Mouse (Mus musculus): ENCODE data around the gene Dclk2. TPM values are rescaled to one million over a fixed set of nuclear protein-coding genes. Genes with fewer than 3 reads are reported as not detected.

Dclk2 gene
- total RNA-seq, 2 experiments from 2014 or later, result 1.8 to 2.5 TPM

GRCm38 (mm10) chr3:86807750-86808467 is 112.7 kb downstream of the Dclk2 start:
- intact Hi-C loops (cut with DNase I; ENCODE audit: low total_unique reads), result no loop called here
- peak; percentile 26 for DNase-seq

- intact Hi-C loops (cut with DNase I; ENCODE audit: low total_unique reads), result no loop called here
- DNase-seq, result no peak
Observed at GRCm38 (mm10) chr3:86806834-86807233, 113.8 kb downstream of the Dclk2 start.

GRCm38 (mm10) chr3:86804265-86804664 is 116.4 kb downstream of the Dclk2 start:
- no peak for DNase-seq
- intact Hi-C loops (cut with DNase I; ENCODE audit: low total_unique reads), result no loop called here

- DNase-seq, result no peak
- intact Hi-C loops (cut with DNase I; ENCODE audit: low total_unique reads), result no loop called here
Observed at GRCm38 (mm10) chr3:86802825-86803224, 117.8 kb downstream of the Dclk2 start.

GRCm38 (mm10) chr3:86800841-86801240 is 119.8 kb downstream of the Dclk2 start:
- intact Hi-C loops (cut with DNase I; ENCODE audit: low total_unique reads), result no loop called here
- DNase-seq, result no peak

GRCm38 (mm10) chr3:86799041-86799440 is 121.6 kb downstream of the Dclk2 start:
- intact Hi-C loops (cut with DNase I; ENCODE audit: low total_unique reads), result loop anchor here (10.0 kb wide), 1 partner anchor 186 kb away; no protein-coding TSS in a partner anchor
- DNase-seq, result no peak

GRCm38 (mm10) chr3:86797871-86798460 is 122.7 kb downstream of the Dclk2 start:
- intact Hi-C loops (cut with DNase I; ENCODE audit: low total_unique reads), result loop anchor here (10.0 kb wide), 1 partner anchor 187 kb away; no protein-coding TSS in a partner anchor
- no peak for DNase-seq

GRCm38 (mm10) chr3:86796716-86797115 is 123.9 kb downstream of the Dclk2 start:
- DNase-seq, result no peak
- intact Hi-C loops (cut with DNase I; ENCODE audit: low total_unique reads), result loop anchor here (10.0 kb wide), 1 partner anchor 188 kb away; no protein-coding TSS in a partner anchor

GRCm38 (mm10) chr3:86793720-86794191 is 126.9 kb downstream of the Dclk2 start:
- no peak for DNase-seq
- intact Hi-C loops (cut with DNase I; ENCODE audit: low total_unique reads), result loop anchor here (10.0 kb wide), 1 partner anchor 191 kb away; no protein-coding TSS in a partner anchor

- DNase-seq, result no peak
- intact Hi-C loops (cut with DNase I; ENCODE audit: low total_unique reads), result loop anchor here (10.0 kb wide), 1 partner anchor 192 kb away; no protein-coding TSS in a partner anchor
Observed at GRCm38 (mm10) chr3:86793264-86793663, 127.4 kb downstream of the Dclk2 start.

- intact Hi-C loops (cut with DNase I; ENCODE audit: low total_unique reads), result loop anchor here (10.0 kb wide), 1 partner anchor 195 kb away; no protein-coding TSS in a partner anchor
- no peak for DNase-seq
Observed at GRCm38 (mm10) chr3:86789752-86790151, 130.9 kb downstream of the Dclk2 start.

GRCm38 (mm10) chr3:86788711-86789110 is 131.9 kb downstream of the Dclk2 start:
- DNase-seq, result peak; percentile 49
- intact Hi-C loops (cut with DNase I; ENCODE audit: low total_unique reads), result no loop called here

- no peak for DNase-seq
- intact Hi-C loops (cut with DNase I; ENCODE audit: low total_unique reads), result no loop called here
Observed at GRCm38 (mm10) chr3:86787423-86788123, 133.1 kb downstream of the Dclk2 start.

GRCm38 (mm10) chr3:86786845-86787351 is 133.8 kb downstream of the Dclk2 start:
- intact Hi-C loops (cut with DNase I; ENCODE audit: low total_unique reads), result no loop called here

GRCm38 (mm10) chr3:86786280-86786679 is 134.4 kb downstream of the Dclk2 start:
- no peak for DNase-seq
- intact Hi-C loops (cut with DNase I; ENCODE audit: low total_unique reads), result no loop called here

More at GRCm38 (mm10) chr3:86786845-86787351, 133.8 kb downstream of the Dclk2 start:
- peak; percentile 76 for DNase-seq

- DNase-seq, result no peak
- intact Hi-C loops (cut with DNase I; ENCODE audit: low total_unique reads), result no loop called here
Observed at GRCm38 (mm10) chr3:86784930-86785329, 135.7 kb downstream of the Dclk2 start.

- DNase-seq, result no peak
- intact Hi-C loops (cut with DNase I; ENCODE audit: low total_unique reads), result no loop called here
Observed at GRCm38 (mm10) chr3:86784051-86784450, 136.6 kb downstream of the Dclk2 start.

- DNase-seq, result no peak
- intact Hi-C loops (cut with DNase I; ENCODE audit: low total_unique reads), result no loop called here
Observed at GRCm38 (mm10) chr3:86779704-86780103, 140.9 kb downstream of the Dclk2 start.

GRCm38 (mm10) chr3:86775444-86775828 is 145.2 kb downstream of the Dclk2 start:
- intact Hi-C loops (cut with DNase I; ENCODE audit: low total_unique reads), result no loop called here
- DNase-seq, result no peak
